Mouse (Mus musculus): ENCODE data around the gene Zer1. TPM values are rescaled to one million over a fixed set of nuclear protein-coding genes. Genes with fewer than 3 reads are reported as not detected.
A peak's percentile ranks its signal among the peaks of the same experiment; 100 is the strongest.
"Not testable (repeated sequence)": the region's sequence is repeated elsewhere in the genome, so short reads cannot be mapped to it uniquely, and the experiment has no call there.

Gene Zer1
- total and polyA plus RNA-seq, 2 experiments from 2014 or later: 14.7 to 93.2 TPM

GRCm38 (mm10) chr2:30058418-30058817 is 66.0 kb downstream of the Zer1 start:
- Histone ChIP-seq H3K27me3 (ENCODE audit: insufficient read depth, low read length) (no peaks in the 10 kb centered on the region), H3K27ac (ENCODE audit: low read depth, low read length) (no peak overlapping the region), H3K4me2 (ENCODE audit: low read depth, low read length, poor library complexity, severe bottlenecking) (no peak overlapping the region), H3K9me3 (ENCODE audit: low read length) (no peaks in the 10 kb centered on the region), H3K9ac (replicated peaks; ENCODE audit: low read length, poor library complexity, severe bottlenecking) (no peak overlapping the region), H3K36me3 (ENCODE audit: insufficient read depth, low read length) (no peaks in the 10 kb centered on the region), H3K4me1 (ENCODE audit: insufficient read depth, low read length) (peaks cover 9% of the 10 kb centered on the region; the same call in 1 of the 2 replicates), H3K4me3 (ENCODE audit: low read depth, low read length) (no peak overlapping the region)
- WGBS: 26% methylated on average over 5 of the region's 5 CpGs
- DNase-seq (ENCODE audit: low spot score) (no peak), ATAC-seq (ENCODE audit: low FRiP score) (no peak)
- TF ChIP-seq CTCF (IDR thresholded peaks at IDR 0.05): no peak

GRCm38 (mm10) chr2:30057223-30057904 is 67.0 kb downstream of the Zer1 start, which contains the start of gene Set:
Gene Set, plus strand, starts transcription at chr2:30057378.
- Histone ChIP-seq H3K9me3 (ENCODE audit: low read length) (no peaks in the 10 kb centered on the region), H3K9ac (replicated peaks; ENCODE audit: low read length, poor library complexity, severe bottlenecking) (no peak within 1 kb of the TSS), H3K27me3 (ENCODE audit: insufficient read depth, low read length) (no peaks in the 10 kb centered on the region), H3K4me1 (ENCODE audit: insufficient read depth, low read length) (0 out of 2 replicates have a peak, but pooled peaks cover 1% of the 10 kb centered on the region), H3K4me2 (ENCODE audit: low read depth, low read length, poor library complexity, severe bottlenecking) (no peak within 1 kb of the TSS), H3K36me3 (ENCODE audit: insufficient read depth, low read length) (no peaks in the 10 kb centered on the region), H3K27ac (ENCODE audit: low read depth, low read length) (no peak within 1 kb of the TSS), H3K4me3 (ENCODE audit: low read depth, low read length) (no peak within 1 kb of the TSS)
- TF ChIP-seq CTCF (IDR thresholded peaks at IDR 0.05): no peak
- ATAC-seq (ENCODE audit: low FRiP score) (no peak), DNase-seq (ENCODE audit: low spot score) (peak; percentile 22)
- WGBS: 55% methylated on average over 12 of the region's 12 CpGs

GRCm38 (mm10) chr2:30056736-30057135 is 67.6 kb downstream of the Zer1 start:
- Histone ChIP-seq H3K9ac (replicated peaks; ENCODE audit: low read length, poor library complexity, severe bottlenecking) (no peak overlapping the region), H3K36me3 (ENCODE audit: insufficient read depth, low read length) (no peaks in the 10 kb centered on the region), H3K27ac (ENCODE audit: low read depth, low read length) (no peak overlapping the region), H3K4me3 (ENCODE audit: low read depth, low read length) (no peak overlapping the region), H3K4me1 (ENCODE audit: insufficient read depth, low read length) (no peaks in the 10 kb centered on the region), H3K9me3 (ENCODE audit: low read length) (no peaks in the 10 kb centered on the region), H3K27me3 (ENCODE audit: insufficient read depth, low read length) (no peaks in the 10 kb centered on the region), H3K4me2 (ENCODE audit: low read depth, low read length, poor library complexity, severe bottlenecking) (no peak overlapping the region)
- ATAC-seq (ENCODE audit: low FRiP score): no peak
- WGBS: 85% methylated on average over 3 of the region's 3 CpGs
- TF ChIP-seq CTCF (IDR thresholded peaks at IDR 0.05): no peak
- DNase-seq (ENCODE audit: low spot score): no peak

GRCm38 (mm10) chr2:30055310-30055709 is 69.1 kb downstream of the Zer1 start:
- 94% methylated on average over 3 of the region's 3 CpGs for WGBS
- H3K27ac ChIP-seq (ENCODE audit: low read depth, low read length); H3K27me3 ChIP-seq (ENCODE audit: insufficient read depth, low read length); ATAC-seq (ENCODE audit: low FRiP score); H3K9me3 ChIP-seq (ENCODE audit: low read length); H3K9ac ChIP-seq (replicated peaks; ENCODE audit: low read length, poor library complexity, severe bottlenecking); H3K36me3 ChIP-seq (ENCODE audit: insufficient read depth, low read length); DNase-seq (ENCODE audit: low spot score); H3K4me1 ChIP-seq (ENCODE audit: insufficient read depth, low read length); H3K4me2 ChIP-seq (ENCODE audit: low read depth, low read length, poor library complexity, severe bottlenecking); H3K4me3 ChIP-seq (ENCODE audit: low read depth, low read length): not testable (repeated sequence)
- peak; percentile 26; the same call in 1 of the 2 replicates for TF ChIP-seq CTCF (IDR thresholded peaks at IDR 0.05)

- peak; percentile 68 for TF ChIP-seq CTCF (IDR thresholded peaks at IDR 0.05)
- no peak for DNase-seq (ENCODE audit: low spot score)
- H3K4me3 ChIP-seq (ENCODE audit: low read depth, low read length): no peak overlapping the region
Measured at GRCm38 (mm10) chr2:30051992-30052761, 72.2 kb downstream of the Zer1 start.

GRCm38 (mm10) chr2:30049831-30050230 is 74.6 kb downstream of the Zer1 start:
- WGBS: 83% methylated on average over 3 of the region's 3 CpGs
- Histone ChIP-seq H3K9ac (replicated peaks; ENCODE audit: low read length, poor library complexity, severe bottlenecking) (no peak overlapping the region), H3K4me3 (ENCODE audit: low read depth, low read length) (no peak overlapping the region), H3K27ac (ENCODE audit: low read depth, low read length) (no peak overlapping the region; the same call in 1 of the 2 replicates), H3K4me1 (ENCODE audit: insufficient read depth, low read length) (no peaks in the 10 kb centered on the region), H3K27me3 (ENCODE audit: insufficient read depth, low read length) (no peaks in the 10 kb centered on the region), H3K4me2 (ENCODE audit: low read depth, low read length, poor library complexity, severe bottlenecking) (no peak overlapping the region), H3K36me3 (ENCODE audit: insufficient read depth, low read length) (peaks cover 5% of the 10 kb centered on the region; the same call in 1 of the 2 replicates), H3K9me3 (ENCODE audit: low read length) (no peaks in the 10 kb centered on the region)
- ATAC-seq (ENCODE audit: low FRiP score) (no peak), DNase-seq (ENCODE audit: low spot score) (no peak)
- TF ChIP-seq CTCF (IDR thresholded peaks at IDR 0.05): no peak

More at GRCm38 (mm10) chr2:30051992-30052761, 72.2 kb downstream of the Zer1 start:
- Histone ChIP-seq H3K36me3 (ENCODE audit: insufficient read depth, low read length) (no peaks in the 10 kb centered on the region), H3K4me1 (ENCODE audit: insufficient read depth, low read length) (no peaks in the 10 kb centered on the region), H3K9me3 (ENCODE audit: low read length) (no peaks in the 10 kb centered on the region), H3K9ac (replicated peaks; ENCODE audit: low read length, poor library complexity, severe bottlenecking) (no peak overlapping the region), H3K27me3 (ENCODE audit: insufficient read depth, low read length) (no peaks in the 10 kb centered on the region), H3K27ac (ENCODE audit: low read depth, low read length) (no peak overlapping the region), H3K4me2 (ENCODE audit: low read depth, low read length, poor library complexity, severe bottlenecking) (no peak overlapping the region)
- 46% methylated on average over 6 of the region's 6 CpGs for WGBS
- ATAC-seq (ENCODE audit: low FRiP score): no peak

Measured in midbrain, postnatal 0 days (tissue).